ENCODE assay signal across 8 mouse cellular contexts in the genomic region with DNA sequence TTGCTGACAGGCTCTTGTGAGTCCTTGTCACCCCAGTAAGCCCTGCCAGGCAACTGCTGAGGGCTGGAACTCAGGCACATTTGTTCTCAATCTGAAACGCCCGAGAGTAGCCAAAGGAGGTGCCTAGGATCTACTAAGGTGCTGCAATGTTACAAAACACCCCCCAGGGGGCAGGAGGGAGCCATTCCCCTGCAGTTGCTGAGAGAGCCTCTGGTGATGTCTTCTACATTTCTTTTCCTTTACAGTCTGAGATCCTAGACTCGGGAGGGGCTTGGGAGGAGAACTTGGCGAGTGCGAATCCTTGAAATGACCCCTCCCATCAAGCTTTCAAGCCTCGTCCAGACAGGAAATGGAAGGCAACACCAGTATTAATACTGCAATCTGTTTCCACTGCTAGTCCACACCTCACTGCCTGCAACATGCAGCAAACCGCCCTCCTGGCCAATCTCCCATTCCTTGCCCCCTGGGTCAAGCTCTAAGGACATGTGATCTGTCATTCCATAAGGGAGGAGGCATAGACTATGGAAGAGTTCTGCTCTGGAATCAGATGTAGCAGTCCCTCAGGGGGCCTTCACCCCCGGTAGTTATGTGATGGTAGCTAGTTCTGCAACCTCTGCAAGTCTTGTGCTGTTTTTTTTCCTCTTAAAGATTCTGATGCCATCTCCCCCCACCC. TPM values are rescaled to one million over a fixed set of nuclear protein-coding genes. Genes with fewer than 3 reads are reported as not detected.
DNase-seq lines count a peak whose midpoint lies in the region; ATAC-seq and TF ChIP-seq lines count a peak whose summit lies in the region.
"Had no signal": no experiment of that assay in that cellular context is flagged by ENCODE, and none has a peak within 500 bp of the region (broad histone marks: within the 10 kb centered on the region; RNA-seq: fewer than 3 reads in every experiment).

No protein-coding gene starts in this region.

- peak; percentile 68 for TF ChIP-seq CTCF in ES-Bruce4 (IDR thresholded peaks at IDR 0.05; ENCODE audit: low read depth, low read length)

- WGBS in lung, embryonic 15.5 days = 14% methylated on average over 8 of the region's 8 CpGs

- H3K36me3 ChIP-seq in ES-Bruce4 (ENCODE audit: control insufficient read depth, insufficient read depth, low read length, poor library complexity, severe bottlenecking) = no peaks in the 10 kb centered on the region
- no peaks in the 10 kb centered on the region for H3K36me3 ChIP-seq in lung, embryonic 15.5 days
- H3K36me3 ChIP-seq: limb, embryonic 13.5 days had no signal

- H3K9me3 ChIP-seq in ES-Bruce4 (replicated peaks; ENCODE audit: control insufficient read depth, insufficient read depth, low read length, poor library complexity, severe bottlenecking) = no peaks in the 10 kb centered on the region
- no peaks in the 10 kb centered on the region for H3K9me3 ChIP-seq in lung, embryonic 15.5 days
- H3K9me3 ChIP-seq: limb, embryonic 13.5 days had no signal

- peak; percentile 74 for ATAC-seq in lung, embryonic 15.5 days (ENCODE audit: borderline replicate concordance, extremely low read depth, low FRiP score, low TSS enrichment)

- no peak overlapping the region for H3K4me3 ChIP-seq in ES-Bruce4 (ENCODE audit: low read depth, low read length)
- H3K4me3 ChIP-seq in lung, embryonic 15.5 days = no peak overlapping the region
- H3K4me3 ChIP-seq: limb, embryonic 13.5 days had no signal

- no peak for TF ChIP-seq POLR2A in ES-Bruce4 (IDR thresholded peaks at IDR 0.05; ENCODE audit: insufficient read depth, low read length)

- no peak overlapping the region for H3K27ac ChIP-seq in ES-Bruce4 (ENCODE audit: insufficient read depth, low read length)
- H3K27ac ChIP-seq in lung, embryonic 15.5 days = 0 out of 2 replicates have a peak overlapping the region, but pooled peaks have one; percentile 3
- H3K27ac ChIP-seq: limb, embryonic 13.5 days had no signal

- no peak overlapping the region for H3K9ac ChIP-seq in ES-Bruce4 (ENCODE audit: low read depth, poor library complexity, severe bottlenecking)
- H3K9ac ChIP-seq in lung, embryonic 15.5 days = no peak overlapping the region
- H3K9ac ChIP-seq: limb, embryonic 13.5 days had no signal

- peak; percentile 50 for DNase-seq in A20 (ENCODE audit: low read depth, low spot score)
- peak; percentile 35 for DNase-seq in cerebellum, adult 11 months
- peak; percentile 58 for DNase-seq in forelimb bud, embryonic 11.5 days (ENCODE audit: low read depth, low spot score)
- peak; percentile 42 for DNase-seq in kidney, adult 18-20 months
- DNase-seq in right cerebral cortex, postnatal 4 days = peak; percentile 74

- no peaks in the 10 kb centered on the region for H3K27me3 ChIP-seq in ES-Bruce4 (ENCODE audit: control insufficient read depth, insufficient read depth, low read length, poor library complexity, severe bottlenecking)
- no peaks in the 10 kb centered on the region for H3K27me3 ChIP-seq in lung, embryonic 15.5 days

- no peaks in the 10 kb centered on the region for H3K4me1 ChIP-seq in ES-Bruce4 (ENCODE audit: control insufficient read depth, insufficient read depth, low read length)
- peaks cover 21% of the 10 kb centered on the region; the same call in 1 of the 2 replicates for H3K4me1 ChIP-seq in lung, embryonic 15.5 days

- H3K4me2 ChIP-seq in lung, embryonic 15.5 days = no peak overlapping the region
- H3K4me2 ChIP-seq: limb, embryonic 13.5 days had no signal

- no peak for TF ChIP-seq EP300 in ES-Bruce4 (IDR thresholded peaks at IDR 0.05; ENCODE audit: insufficient read depth, low read depth, low read length)

RNA-seq across cellular contexts. Expression of a gene that starts 38.0 kb away (rescaled TPM):
- polyA plus RNA-seq in ES-Bruce4 (2011; ENCODE audit: insufficient read depth, insufficient read length, low read depth, missing spikeins) = not detected in 2 replicates
- 0.81 TPM in 2 replicates for polyA plus RNA-seq in lung, embryonic 15.5 days (2015; fragmentation: Nextera tagmentation; extraction: Ambion mirVana)

RNA-seq across cellular contexts. Expression of a gene that starts 42.1 kb away (rescaled TPM):
- polyA plus RNA-seq in ES-Bruce4 (2011; ENCODE audit: insufficient read depth, insufficient read length, low read depth, missing spikeins) = not detected in 2 replicates
- polyA plus RNA-seq in lung, embryonic 15.5 days (2015; fragmentation: Nextera tagmentation; extraction: Ambion mirVana) = 2.0 and 2.7 TPM in 2 replicates
- polyA plus RNA-seq: limb, embryonic 13.5 days had no signal
